Mouse (Mus musculus) ovary, postnatal 14 days (tissue): Measurements from ENCODE around the gene Gcm2.

Experiments used
- DNase-seq: peaks from one replicate; pipeline ENCODE4 v3.0.0; 2022; ENCODE audit warnings: low spot score

The Gcm2 gene

GRCm38 (mm10) chr13:41079859-41080258 is 31.0 kb downstream of the Gcm2 start:
- DNase-seq, result no peak

- DNase-seq, result peak; percentile 51
Measured at GRCm38 (mm10) chr13:41079421-41079780, 31.4 kb downstream of the Gcm2 start, which contains the start of gene Mak. Gene Mak, minus strand, starts transcription at chr13:41079706.

GRCm38 (mm10) chr13:41078690-41079420 is 32.0 kb downstream of the Gcm2 start:
- no peak for DNase-seq

- no peak for DNase-seq
Measured at GRCm38 (mm10) chr13:41077921-41078320, 32.9 kb downstream of the Gcm2 start.

GRCm38 (mm10) chr13:41073819-41074218 is 37.0 kb downstream of the Gcm2 start:
- no peak for DNase-seq

- DNase-seq, result no peak
Measured at GRCm38 (mm10) chr13:41071617-41072016, 39.2 kb downstream of the Gcm2 start.

- no peak for DNase-seq
Measured at GRCm38 (mm10) chr13:41067618-41068017, 43.2 kb downstream of the Gcm2 start.

GRCm38 (mm10) chr13:41051965-41052364 is 58.9 kb downstream of the Gcm2 start:
- DNase-seq, result no peak
